Mouse (Mus musculus) midbrain, embryonic 12.5 days (tissue): ENCODE data around the gene Gga3. TPM values are rescaled to one million over a fixed set of nuclear protein-coding genes. Genes with fewer than 3 reads are reported as not detected.
A peak's percentile ranks its signal among the peaks of the same experiment; 100 is the strongest.

Experiments
- ATAC-seq: fragments of 200-750 bp; cut with Nextera tagmentation; 2 replicates; pipeline ENCODE4 v1.8.0; 2017; ENCODE audit warnings: low read depth, moderate TSS enrichment, moderate library complexity; ENCODE audit not compliant: low FRiP score
- H3K27ac ChIP-seq: fragments of 300-500 bp; sonication (generic); replicated peaks from 2 replicates; pipeline ENCODE4 v1.5.1; 2016; ENCODE audit warnings: mild to moderate bottlenecking
- H3K27me3 ChIP-seq: fragments of 300-500 bp; sonication (generic); 2 replicates; pipeline ENCODE4 v1.6.1; 2016; ENCODE audit warnings: mild to moderate bottlenecking
- H3K36me3 ChIP-seq: fragments of 300-500 bp; sonication (generic); 2 replicates; pipeline ENCODE4 v1.6.1; 2016
- H3K4me1 ChIP-seq: fragments of 300-500 bp; sonication (generic); 2 replicates; pipeline ENCODE4 v1.6.1; 2016
- H3K4me2 ChIP-seq: fragments of 300-500 bp; sonication (generic); replicated peaks from 2 replicates; pipeline ENCODE4 v1.6.1; 2016; ENCODE audit warnings: mild to moderate bottlenecking, moderate library complexity
- H3K4me3 ChIP-seq: fragments of 300-500 bp; sonication (generic); 2 replicates; pipeline ENCODE4 v1.5.1; 2016; ENCODE audit warnings: mild to moderate bottlenecking
- H3K9ac ChIP-seq: fragments of 300-500 bp; sonication (generic); replicated peaks from 2 replicates; pipeline ENCODE4 v1.6.1; 2016; ENCODE audit warnings: mild to moderate bottlenecking, moderate library complexity
- H3K9me3 ChIP-seq: fragments of 300-500 bp; sonication (generic); 2 replicates; pipeline ENCODE4 v1.6.1; 2016; ENCODE audit warnings: mild to moderate bottlenecking
- WGBS: fragments of 180-500 bp; shearing (Covaris S2); methylation state at CpG from one replicate; pipeline ENCODE4 v1.1.7; 2016; 5-methylcytosine and 5-hydroxymethylcytosine counted together
- polyA plus RNA-seq: library from polyadenylated mRNA; unstranded; fragments of >200 nt; fragmentation: Nextera tagmentation; extraction: Ambion mirVana; gene quantifications from 2 replicates; pipeline ENCODE4 v1.2.1, GENCODE M21; 2016

The Gga3 gene
- polyA plus RNA-seq, 1 experiment from 2014 or later: 34.6 TPM

GRCm38 (mm10) chr11:115616371-115616770 is 12.5 kb upstream of the Gga3 start:
- Histone ChIP-seq H3K27me3 (peaks cover 19% of the 10 kb centered on the region), H3K36me3 (peaks cover 29% of the 10 kb centered on the region), H3K4me2 (no peak overlapping the region), H3K4me3 (no peak overlapping the region), H3K27ac (no peak overlapping the region), H3K9ac (no peak overlapping the region), H3K4me1 (peaks cover 14% of the 10 kb centered on the region), H3K9me3 (no peaks in the 10 kb centered on the region)
- ATAC-seq: no peak
- WGBS: 95% methylated on average over 7 of the region's 7 CpGs

GRCm38 (mm10) chr11:115615875-115616274 is 12.0 kb upstream of the Gga3 start:
- Histone ChIP-seq H3K4me3 (no peak overlapping the region), H3K4me1 (peaks cover 14% of the 10 kb centered on the region), H3K36me3 (peaks cover 25% of the 10 kb centered on the region), H3K9me3 (no peaks in the 10 kb centered on the region), H3K9ac (0 out of 2 replicates have a peak overlapping the region, but pooled peaks have one; percentile 6), H3K4me2 (no peak overlapping the region), H3K27me3 (peaks cover 22% of the 10 kb centered on the region), H3K27ac (no peak overlapping the region)
- 95% methylated on average over 6 of the region's 6 CpGs for WGBS
- ATAC-seq: no peak

- no peak overlapping the region for H3K27ac ChIP-seq
- whole genome bisulfite sequencing: 87% methylated on average over 15 of the region's 15 CpGs
Measured at GRCm38 (mm10) chr11:115615108-115615825, 11.4 kb upstream of the Gga3 start.

GRCm38 (mm10) chr11:115614346-115615107 is 10.7 kb upstream of the Gga3 start:
- WGBS: 84% methylated on average over 10 of the region's 10 CpGs
- no peak overlapping the region for H3K9ac ChIP-seq
- peaks cover 22% of the 10 kb centered on the region for H3K27me3 ChIP-seq
- H3K27ac ChIP-seq: no peak overlapping the region
- H3K9me3 ChIP-seq: no peaks in the 10 kb centered on the region
- H3K4me1 ChIP-seq: peaks cover 14% of the 10 kb centered on the region
- no peak for ATAC-seq
- H3K4me3 ChIP-seq: no peak overlapping the region
- H3K36me3 ChIP-seq: peaks cover 12% of the 10 kb centered on the region
- H3K4me2 ChIP-seq: no peak overlapping the region

More at GRCm38 (mm10) chr11:115615108-115615825, 11.4 kb upstream of the Gga3 start:
- ATAC-seq: no peak
- H3K27me3 ChIP-seq: peaks cover 22% of the 10 kb centered on the region
- no peaks in the 10 kb centered on the region for H3K9me3 ChIP-seq
- H3K4me1 ChIP-seq: peaks cover 14% of the 10 kb centered on the region
- peaks cover 19% of the 10 kb centered on the region for H3K36me3 ChIP-seq
- H3K4me3 ChIP-seq: no peak overlapping the region
- 0 out of 2 replicates have a peak overlapping the region, but pooled peaks have one; percentile 6 for H3K9ac ChIP-seq
- no peak overlapping the region for H3K4me2 ChIP-seq

- no peak for ATAC-seq
- peak overlapping the region; percentile 74 for H3K27ac ChIP-seq
Measured at GRCm38 (mm10) chr11:115613138-115613945, 9.5 kb upstream of the Gga3 start.

GRCm38 (mm10) chr11:115612410-115613137 is 8.7 kb upstream of the Gga3 start, which contains the start of gene Mif4gd:
Gene Mif4gd, minus strand, starts transcription at chr11:115612969.
- Histone ChIP-seq H3K36me3 (peaks cover 24% of the 10 kb centered on the region), H3K9ac (peak within 1 kb of the TSS; percentile 61), H3K4me3 (peak within 1 kb of the TSS; percentile 60), H3K9me3 (no peaks in the 10 kb centered on the region), H3K27ac (peak within 1 kb of the TSS; percentile 74), H3K4me1 (peaks cover 14% of the 10 kb centered on the region), H3K4me2 (peak within 1 kb of the TSS; percentile 87), H3K27me3 (peaks cover 22% of the 10 kb centered on the region)
- peak; percentile 90 for ATAC-seq
- WGBS: 0% methylated on average over 72 of the region's 80 CpGs

More at GRCm38 (mm10) chr11:115613138-115613945, 9.5 kb upstream of the Gga3 start:
- Histone ChIP-seq H3K4me3 (peak overlapping the region; percentile 60), H3K9ac (peak overlapping the region; percentile 61), H3K4me2 (peak overlapping the region; percentile 87), H3K27me3 (peaks cover 22% of the 10 kb centered on the region), H3K36me3 (peaks cover 17% of the 10 kb centered on the region), H3K9me3 (no peaks in the 10 kb centered on the region), H3K4me1 (peaks cover 14% of the 10 kb centered on the region)
- under 1% methylated on average over 16 of the region's 16 CpGs for WGBS

- H3K9me3 ChIP-seq: no peaks in the 10 kb centered on the region
- peak overlapping the region; percentile 87 for H3K4me2 ChIP-seq
- H3K4me1 ChIP-seq: peaks cover 14% of the 10 kb centered on the region
- H3K4me3 ChIP-seq: peak overlapping the region; percentile 60
- H3K27ac ChIP-seq: peak overlapping the region; percentile 35
- ATAC-seq: peak; percentile 14
- 3% methylated on average over 13 of the region's 13 CpGs for WGBS
- H3K36me3 ChIP-seq: peaks cover 30% of the 10 kb centered on the region
- H3K9ac ChIP-seq: peak overlapping the region; percentile 61
- peaks cover 22% of the 10 kb centered on the region for H3K27me3 ChIP-seq
Measured at GRCm38 (mm10) chr11:115612059-115612409, 8.2 kb upstream of the Gga3 start.

GRCm38 (mm10) chr11:115611173-115611572 is 7.3 kb upstream of the Gga3 start:
- ATAC-seq: no peak
- Histone ChIP-seq H3K27me3 (peaks cover 22% of the 10 kb centered on the region), H3K9me3 (no peaks in the 10 kb centered on the region), H3K36me3 (peaks cover 38% of the 10 kb centered on the region), H3K27ac (no peak overlapping the region), H3K4me3 (no peak overlapping the region), H3K4me1 (peaks cover 14% of the 10 kb centered on the region), H3K9ac (no peak overlapping the region), H3K4me2 (no peak overlapping the region)
- 81% methylated on average over 6 of the region's 6 CpGs for WGBS

GRCm38 (mm10) chr11:115609576-115609975 is 5.7 kb upstream of the Gga3 start:
- H3K4me1 ChIP-seq: peaks cover 23% of the 10 kb centered on the region
- ATAC-seq: no peak
- no peak overlapping the region for H3K4me2 ChIP-seq
- no peak overlapping the region for H3K27ac ChIP-seq
- no peaks in the 10 kb centered on the region for H3K9me3 ChIP-seq
- peaks cover 42% of the 10 kb centered on the region for H3K36me3 ChIP-seq
- peaks cover 21% of the 10 kb centered on the region for H3K27me3 ChIP-seq
- 76% methylated on average over 3 of the region's 3 CpGs for WGBS
- H3K4me3 ChIP-seq: no peak overlapping the region
- H3K9ac ChIP-seq: no peak overlapping the region

- WGBS: 82% methylated on average over 23 of the region's 23 CpGs
- no peak overlapping the region for H3K9ac ChIP-seq
- no peaks in the 10 kb centered on the region for H3K9me3 ChIP-seq
- peaks cover 42% of the 10 kb centered on the region for H3K36me3 ChIP-seq
- peaks cover 25% of the 10 kb centered on the region for H3K4me1 ChIP-seq
- no peak overlapping the region for H3K4me3 ChIP-seq
- H3K4me2 ChIP-seq: no peak overlapping the region
- no peak for ATAC-seq
- H3K27me3 ChIP-seq: peaks cover 12% of the 10 kb centered on the region
- no peak overlapping the region for H3K27ac ChIP-seq
Measured at GRCm38 (mm10) chr11:115608421-115609399, 4.9 kb upstream of the Gga3 start.
